Mouse (Mus musculus): ENCODE measurements around the gene Fdx1l. TPM values are rescaled to one million over a fixed set of nuclear protein-coding genes. Genes with fewer than 3 reads are reported as not detected.

The Fdx1l gene
- polyA plus RNA-seq (2015; fragmentation: Nextera tagmentation; extraction: Ambion mirVana), result 57.3 and 63.1 TPM in 2 replicates

- no peaks in the 10 kb centered on the region for H3K27me3 ChIP-seq
- peak; percentile 94 for ATAC-seq (ENCODE audit: low FRiP score)
- H3K9ac ChIP-seq, result peak within 1 kb of the TSS; percentile 91
- WGBS, result 3% methylated on average over 58 of the region's 58 CpGs
- peaks cover 27% of the 10 kb centered on the region for H3K4me1 ChIP-seq (replicated peaks)
- peaks cover 51% of the 10 kb centered on the region for H3K36me3 ChIP-seq
- H3K9me3 ChIP-seq, result no peaks in the 10 kb centered on the region
- peak within 1 kb of the TSS; percentile 91 for H3K4me3 ChIP-seq
- H3K4me2 ChIP-seq, result peak within 1 kb of the TSS; percentile 85
- H3K27ac ChIP-seq, result peak within 1 kb of the TSS; percentile 78
These were observed at the start of gene Fdx1l, which contains the start of gene Gm49373 for GRCm38 (mm10) chr9:21073044-21073840. Fdx1l (minus strand) TSS chr9:21073614. Gm49373 (minus strand) TSS chr9:21073096.

DNA sequence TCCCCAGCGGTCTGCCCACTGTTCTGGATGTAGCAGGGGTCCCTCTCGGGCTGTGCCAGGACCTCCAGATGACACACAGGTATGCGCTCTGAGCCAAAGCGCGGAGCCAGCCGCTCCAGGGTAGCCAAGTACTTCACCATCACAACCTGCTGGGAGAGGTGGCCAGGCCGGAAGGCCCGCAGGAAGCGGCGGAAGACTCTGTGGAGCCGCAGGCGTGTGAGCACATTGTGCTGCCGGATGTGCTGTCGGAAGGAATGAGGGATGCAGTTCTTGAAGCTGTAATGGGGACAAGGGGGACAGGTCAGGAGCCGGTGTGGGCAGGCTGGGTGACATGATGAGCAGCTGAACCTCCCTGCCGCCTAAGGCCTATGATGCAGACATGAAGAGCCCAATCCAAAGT is 48.1 kb upstream of the Fdx1l start:
- no peak for ATAC-seq (ENCODE audit: low FRiP score)
- Histone ChIP-seq H3K9ac (no peak overlapping the region), H3K9me3 (no peaks in the 10 kb centered on the region), H3K4me3 (no peak overlapping the region), H3K27me3 (no peaks in the 10 kb centered on the region), H3K4me2 (no peak overlapping the region), H3K36me3 (peaks cover 70% of the 10 kb centered on the region), H3K4me1 (replicated peaks) (no peaks in the 10 kb centered on the region), H3K27ac (no peak overlapping the region)
- 92% methylated on average over 16 of the region's 16 CpGs for WGBS

DNA sequence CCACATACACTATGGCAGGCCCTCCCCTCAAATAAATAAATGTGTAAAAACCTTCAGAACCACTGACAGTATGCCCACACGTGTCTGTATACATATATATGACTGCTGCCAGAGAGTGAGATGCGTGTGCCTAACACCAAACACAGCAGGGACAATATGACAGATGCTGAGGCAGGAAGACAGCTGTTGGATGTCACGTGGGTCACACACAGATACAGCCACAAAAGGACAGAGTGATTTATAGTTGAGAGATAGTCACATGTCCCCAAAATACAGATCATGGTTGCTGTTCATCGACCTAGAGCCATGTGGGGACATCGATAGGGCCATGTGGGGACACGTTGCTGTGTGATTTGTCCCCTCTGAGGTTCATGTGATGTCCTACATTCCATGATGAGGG is 43.7 kb upstream of the Fdx1l start:
- ATAC-seq (ENCODE audit: low FRiP score), result no peak
- Histone ChIP-seq H3K36me3 (peaks cover 49% of the 10 kb centered on the region), H3K27me3 (no peaks in the 10 kb centered on the region), H3K4me2 (no peak overlapping the region), H3K4me3 (no peak overlapping the region), H3K27ac (no peak overlapping the region), H3K9me3 (no peaks in the 10 kb centered on the region), H3K9ac (no peak overlapping the region), H3K4me1 (replicated peaks) (no peaks in the 10 kb centered on the region)
- 81% methylated on average over 6 of the region's 6 CpGs for WGBS

GRCm38 (mm10) chr9:21115105-21115504 is 41.7 kb upstream of the Fdx1l start:
- Histone ChIP-seq H3K9ac (no peak overlapping the region), H3K27me3 (no peaks in the 10 kb centered on the region), H3K4me1 (replicated peaks) (no peaks in the 10 kb centered on the region), H3K36me3 (peaks cover 32% of the 10 kb centered on the region), H3K4me2 (no peak overlapping the region), H3K27ac (no peak overlapping the region), H3K9me3 (no peaks in the 10 kb centered on the region), H3K4me3 (no peak overlapping the region)
- 93% methylated on average over 8 of the region's 8 CpGs for WGBS
- no peak for ATAC-seq (ENCODE audit: low FRiP score)

- no peaks in the 10 kb centered on the region for H3K9me3 ChIP-seq
- peaks cover 32% of the 10 kb centered on the region for H3K36me3 ChIP-seq
- no peak overlapping the region for H3K9ac ChIP-seq
- WGBS, result 93% methylated on average over 7 of the region's 7 CpGs
- no peaks in the 10 kb centered on the region for H3K4me1 ChIP-seq (replicated peaks)
- no peak overlapping the region for H3K4me3 ChIP-seq
- no peak overlapping the region for H3K4me2 ChIP-seq
- H3K27ac ChIP-seq, result no peak overlapping the region
- ATAC-seq (ENCODE audit: low FRiP score), result no peak
- no peaks in the 10 kb centered on the region for H3K27me3 ChIP-seq
These were observed 40.8 kb upstream of the Fdx1l start for GRCm38 (mm10) chr9:21114190-21114589.

DNA sequence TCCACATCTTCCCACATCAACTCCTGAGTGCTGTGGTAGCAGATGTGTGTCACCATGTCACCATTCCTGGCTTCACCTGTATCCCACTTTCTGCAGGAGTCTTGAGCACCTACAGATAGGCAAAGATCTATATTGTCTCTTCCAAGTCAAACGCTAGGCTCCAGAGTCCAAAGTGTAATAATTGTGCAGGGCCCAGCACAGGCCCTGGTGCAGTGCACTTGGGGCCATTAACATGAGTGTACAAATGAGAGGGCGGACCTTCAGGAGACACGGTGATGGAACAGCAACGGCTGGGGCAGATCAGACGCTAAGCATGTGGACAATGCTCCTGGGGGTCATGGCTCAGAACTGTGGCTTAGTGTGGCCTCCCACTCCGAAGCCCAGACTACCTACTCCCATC is 40.3 kb upstream of the Fdx1l start:
- H3K36me3 ChIP-seq, result peaks cover 37% of the 10 kb centered on the region
- no peak overlapping the region for H3K27ac ChIP-seq
- no peak overlapping the region for H3K9ac ChIP-seq
- no peaks in the 10 kb centered on the region for H3K27me3 ChIP-seq
- H3K4me3 ChIP-seq, result no peak overlapping the region
- ATAC-seq (ENCODE audit: low FRiP score), result no peak
- H3K4me2 ChIP-seq, result no peak overlapping the region
- H3K9me3 ChIP-seq, result no peaks in the 10 kb centered on the region
- WGBS, result 93% methylated on average over 6 of the region's 6 CpGs
- no peaks in the 10 kb centered on the region for H3K4me1 ChIP-seq (replicated peaks)

DNA sequence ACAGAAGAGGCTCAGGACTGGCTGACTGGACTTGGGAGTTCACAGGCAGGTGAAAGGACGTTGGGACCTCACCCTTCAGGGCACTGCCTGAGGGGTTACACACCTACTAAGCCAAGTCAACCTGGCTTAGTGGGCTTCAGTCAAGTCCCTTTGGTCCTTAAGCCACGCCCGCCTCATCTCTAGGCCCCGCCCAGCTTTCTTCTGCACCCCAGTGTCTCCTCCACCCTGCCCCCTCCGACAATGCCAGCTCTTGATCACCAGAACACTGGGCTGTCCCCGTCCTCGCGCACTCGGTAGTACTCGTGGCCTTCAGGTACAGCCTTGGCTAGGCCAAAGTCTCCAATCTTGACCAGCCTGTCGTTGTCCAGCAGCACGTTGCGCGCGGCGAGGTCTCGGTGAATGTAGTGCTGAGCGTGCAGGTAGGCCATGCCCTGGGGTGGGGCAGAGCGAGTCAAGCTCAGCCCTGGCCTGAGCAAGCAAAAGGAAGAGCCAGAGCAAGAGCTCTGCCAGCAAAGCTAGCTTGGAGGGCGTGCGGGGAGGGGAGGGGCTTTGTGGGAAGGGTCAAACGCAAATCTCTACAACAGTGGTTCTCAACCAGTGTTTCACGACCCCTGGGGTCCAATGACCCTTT is 34.3 kb upstream of the Fdx1l start:
- WGBS, result 49% methylated on average over 23 of the region's 23 CpGs
- ATAC-seq (ENCODE audit: low FRiP score), result no peak

DNA sequence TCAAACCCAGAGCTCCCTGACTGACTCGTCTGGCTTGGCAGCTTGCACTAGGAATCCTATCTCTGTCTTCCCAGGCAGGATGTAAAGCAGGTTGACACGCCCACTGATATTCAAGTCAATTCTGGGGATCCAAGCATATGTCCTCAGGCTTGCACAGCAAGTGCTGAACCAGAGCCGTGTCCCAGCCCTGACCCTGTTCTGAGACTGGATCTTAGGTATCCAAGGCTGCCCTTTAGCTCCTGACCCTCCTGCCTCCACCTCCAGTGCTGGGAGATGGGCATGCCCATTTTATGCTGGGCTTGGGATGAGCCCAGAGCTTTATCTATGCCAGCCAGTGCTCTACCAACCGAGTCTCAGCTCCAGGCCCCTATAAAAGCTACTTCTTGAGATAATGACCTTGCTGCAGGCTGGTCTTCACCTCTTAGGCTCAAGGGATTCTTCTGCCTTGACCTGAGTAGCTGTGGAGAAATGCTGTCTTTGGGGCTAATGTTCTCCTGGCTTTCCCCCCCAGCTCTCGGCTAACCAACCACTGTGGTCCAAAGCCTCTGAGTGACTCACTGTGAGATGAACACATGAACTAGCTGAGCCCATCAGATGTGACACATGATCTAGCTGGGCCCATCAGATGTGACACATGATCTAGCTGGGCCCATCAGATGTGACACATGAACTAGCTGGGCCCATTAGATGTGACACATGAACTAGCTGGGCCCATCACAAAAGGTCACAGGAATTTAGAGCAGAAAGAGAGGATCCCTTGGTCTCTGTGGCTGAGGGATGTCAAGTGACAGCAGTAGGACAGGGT is 32.5 kb upstream of the Fdx1l start:
- Histone ChIP-seq H3K9me3 (no peaks in the 10 kb centered on the region), H3K4me3 (no peak overlapping the region), H3K4me2 (no peak overlapping the region), H3K27ac (no peak overlapping the region), H3K4me1 (replicated peaks) (no peaks in the 10 kb centered on the region), H3K36me3 (peaks cover 53% of the 10 kb centered on the region), H3K9ac (no peak overlapping the region), H3K27me3 (no peaks in the 10 kb centered on the region)
- ATAC-seq (ENCODE audit: low FRiP score), result no peak
- 91% methylated on average over 5 of the region's 5 CpGs for WGBS

More for the DNA sequence above, 34.3 kb upstream of the Fdx1l start:
- no peak overlapping the region for H3K4me2 ChIP-seq
- H3K36me3 ChIP-seq, result peaks cover 46% of the 10 kb centered on the region
- H3K27ac ChIP-seq, result no peak overlapping the region
- H3K9ac ChIP-seq, result no peak overlapping the region
- H3K4me3 ChIP-seq, result no peak overlapping the region
- no peaks in the 10 kb centered on the region for H3K27me3 ChIP-seq
- no peaks in the 10 kb centered on the region for H3K9me3 ChIP-seq
- H3K4me1 ChIP-seq (replicated peaks), result no peaks in the 10 kb centered on the region

GRCm38 (mm10) chr9:21104814-21105213 is 31.4 kb upstream of the Fdx1l start:
- Histone ChIP-seq H3K27ac (no peak overlapping the region), H3K36me3 (peaks cover 48% of the 10 kb centered on the region), H3K27me3 (no peaks in the 10 kb centered on the region), H3K4me1 (replicated peaks) (peaks cover 8% of the 10 kb centered on the region; the same call in 1 of the 2 replicates), H3K4me3 (no peak overlapping the region), H3K4me2 (no peak overlapping the region), H3K9me3 (no peaks in the 10 kb centered on the region), H3K9ac (peak overlapping the region; percentile 49; the same call in 1 of the 2 replicates)
- no peak for ATAC-seq (ENCODE audit: low FRiP score)
- 87% methylated on average over 6 of the region's 6 CpGs for WGBS

DNA sequence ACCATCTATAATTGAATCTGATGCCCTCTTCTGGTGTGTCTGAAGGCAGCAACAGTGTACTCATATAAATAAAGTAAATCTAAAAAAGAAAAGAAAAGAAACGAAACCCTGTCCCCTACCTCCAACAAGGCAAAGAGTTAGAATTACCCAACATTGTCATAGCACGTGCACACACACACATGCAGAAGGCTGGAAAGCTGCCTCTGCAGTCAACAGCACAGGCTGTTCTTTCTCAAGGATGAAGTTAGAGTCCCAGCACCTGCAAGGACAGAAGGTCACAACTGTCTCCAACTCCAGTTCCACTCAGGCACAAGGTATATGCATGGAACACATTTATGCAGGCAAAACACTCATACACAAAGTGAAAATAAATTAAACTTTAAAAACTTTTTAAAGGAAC is 28.7 kb upstream of the Fdx1l start:
- Histone ChIP-seq H3K9me3 (no peaks in the 10 kb centered on the region), H3K4me3 (no peak overlapping the region), H3K27me3 (no peaks in the 10 kb centered on the region), H3K9ac (no peak overlapping the region), H3K36me3 (peaks cover 29% of the 10 kb centered on the region), H3K4me1 (replicated peaks) (peaks cover 8% of the 10 kb centered on the region; the same call in 1 of the 2 replicates), H3K27ac (no peak overlapping the region), H3K4me2 (no peak overlapping the region)
- no peak for ATAC-seq (ENCODE audit: low FRiP score)
- 93% methylated on average over 2 of the region's 2 CpGs for WGBS

DNA sequence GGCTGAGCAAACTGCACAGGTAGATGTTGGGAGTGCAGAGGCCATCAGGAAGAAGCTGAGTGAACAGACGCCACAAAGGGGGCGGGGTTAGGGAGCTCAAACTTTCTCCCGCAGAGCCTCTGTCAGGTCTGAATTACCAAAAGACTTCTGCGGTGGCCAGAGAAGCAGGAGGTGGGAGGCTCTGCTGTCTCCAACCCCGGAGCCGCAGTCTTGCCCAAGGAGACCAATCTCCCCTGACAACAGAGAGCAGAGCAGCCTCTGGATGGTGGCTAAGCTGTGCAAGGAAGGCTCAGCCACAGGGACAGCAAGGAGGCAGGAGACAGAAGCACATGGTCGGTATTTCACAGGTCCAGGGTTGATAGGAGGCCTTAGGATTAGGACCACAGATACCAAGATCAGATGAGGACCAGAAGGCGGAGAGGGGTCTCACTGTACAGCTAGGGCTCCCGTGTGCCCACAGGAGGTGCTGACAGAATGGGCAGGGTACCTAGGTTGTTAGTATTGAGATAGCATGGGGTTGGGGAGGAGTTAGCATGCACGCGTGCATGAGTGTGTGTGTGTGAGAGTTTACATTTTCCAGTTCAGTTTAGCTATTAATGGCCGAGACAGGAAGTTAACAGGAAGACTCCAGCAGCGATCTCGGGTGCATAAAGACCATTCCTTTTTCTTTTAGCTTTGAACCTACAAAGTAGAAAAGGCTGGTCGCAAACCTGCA is 27.2 kb upstream of the Fdx1l start:
- WGBS, result 49% methylated on average over 15 of the region's 15 CpGs

More for the DNA sequence above, 27.2 kb upstream of the Fdx1l start:
- H3K27ac ChIP-seq, result no peak overlapping the region
- H3K27me3 ChIP-seq, result no peaks in the 10 kb centered on the region
- H3K36me3 ChIP-seq, result peaks cover 21% of the 10 kb centered on the region
- no peak overlapping the region for H3K4me3 ChIP-seq
- H3K4me2 ChIP-seq, result 0 out of 2 replicates have a peak overlapping the region, but pooled peaks have one; percentile 13
- 0 out of 2 replicates have a peak, but pooled peaks have one; percentile 32 for ATAC-seq (ENCODE audit: low FRiP score)
- no peaks in the 10 kb centered on the region for H3K9me3 ChIP-seq
- H3K9ac ChIP-seq, result peak overlapping the region; percentile 14; the same call in 1 of the 2 replicates
- peaks cover 8% of the 10 kb centered on the region; the same call in 1 of the 2 replicates for H3K4me1 ChIP-seq (replicated peaks)
